Mouse (Mus musculus) heart, postnatal 0 days (tissue): Measurements from ENCODE around the gene Lrrk2. TPM values are rescaled to one million over a fixed set of nuclear protein-coding genes. Genes with fewer than 3 reads are reported as not detected.
"Not testable (repeated sequence)": the region's sequence is repeated elsewhere in the genome, so short reads cannot be mapped to it uniquely, and the experiment has no call there.

ENCODE experiments used
- ATAC-seq: fragments of 200-750 bp; cut with Nextera tagmentation; 2 replicates; pipeline ENCODE4 v1.8.0; 2017; ENCODE audit warnings: low read depth, moderate number of reproducible peaks, moderate library complexity; ENCODE audit not compliant: insufficient read depth
- DNase-seq: peaks from one replicate; pipeline ENCODE4 v3.0.0-alpha.2; 2016; ENCODE audit warnings: low spot score
- H3K27ac ChIP-seq: fragments of 300-500 bp; sonication (generic); 2 replicates; pipeline ENCODE4 v1.5.1; 2014; ENCODE audit warnings: low read depth, mild to moderate bottlenecking
- H3K27me3 ChIP-seq: fragments of 300-500 bp; sonication (generic); 2 replicates; pipeline ENCODE4 v1.6.1; 2014; ENCODE audit warnings: low read length, mixed read lengths; ENCODE audit not compliant: control insufficient read depth, insufficient read depth
- H3K36me3 ChIP-seq: fragments of 300-500 bp; sonication (generic); replicated peaks from 2 replicates; pipeline ENCODE4 v1.6.1; 2014; ENCODE audit warnings: low read length, mixed read lengths; ENCODE audit not compliant: control insufficient read depth, insufficient read depth
- H3K4me1 ChIP-seq: fragments of 300-500 bp; sonication (generic); 2 replicates; pipeline ENCODE4 v1.6.1; 2014; ENCODE audit warnings: antibody characterized with exemption; ENCODE audit not compliant: control insufficient read depth, insufficient read depth
- H3K4me2 ChIP-seq: fragments of 300-500 bp; sonication (generic); 2 replicates; pipeline ENCODE4 v1.6.1; 2014; ENCODE audit warnings: low read depth, mild to moderate bottlenecking, low read length, moderate library complexity
- H3K4me3 ChIP-seq: fragments of 300-500 bp; sonication (generic); 2 replicates; pipeline ENCODE4 v1.5.1; 2014; ENCODE audit warnings: low read depth, low read length
- H3K9ac ChIP-seq: fragments of 300-500 bp; sonication (generic); replicated peaks from 2 replicates; pipeline ENCODE4 v1.6.1; 2014; ENCODE audit warnings: low read depth, low read length, mixed read lengths
- H3K9me3 ChIP-seq: fragments of 300-500 bp; sonication (generic); replicated peaks from 2 replicates; pipeline ENCODE4 v1.6.1; 2016; ENCODE audit warnings: low read length; ENCODE audit not compliant: control insufficient read depth
- CTCF ChIP-seq: IDR thresholded peaks from 2 replicates; pipeline ENCODE4 v1.5.1; 2016; ENCODE audit warnings: antibody characterized with exemption, control low read depth, low read depth
- EP300 ChIP-seq: IDR thresholded peaks from 2 replicates; pipeline ENCODE4 v1.6.1; 2016; ENCODE audit warnings: antibody characterized with exemption, low read depth
- WGBS: fragments of 180-500 bp; shearing (Covaris S2); extraction: QIAGEN DNeasy Blood & Tissue Kit; methylation state at CpG from one replicate; pipeline ENCODE4 v1.1.7; 2014; 5-methylcytosine and 5-hydroxymethylcytosine counted together
- polyA plus RNA-seq: library from polyadenylated mRNA; unstranded; fragments of >200 nt; fragmentation: Nextera tagmentation; extraction: Ambion mirVana; gene quantifications from 2 replicates; pipeline ENCODE4 v1.2.1, GENCODE M21; 2015
- total RNA-seq: library from RNA; depleted of rRNA; stranded (reverse); fragments of >200 nt; gene quantifications from 2 replicates; pipeline ENCODE4 v1.2.3, GENCODE M21; 2014; ENCODE audit warnings: low replicate concordance; rRNA removed

The Lrrk2 gene
- total and polyA plus RNA-seq, 2 experiments from 2014 or later: 3.7 to 5.3 TPM

DNA sequence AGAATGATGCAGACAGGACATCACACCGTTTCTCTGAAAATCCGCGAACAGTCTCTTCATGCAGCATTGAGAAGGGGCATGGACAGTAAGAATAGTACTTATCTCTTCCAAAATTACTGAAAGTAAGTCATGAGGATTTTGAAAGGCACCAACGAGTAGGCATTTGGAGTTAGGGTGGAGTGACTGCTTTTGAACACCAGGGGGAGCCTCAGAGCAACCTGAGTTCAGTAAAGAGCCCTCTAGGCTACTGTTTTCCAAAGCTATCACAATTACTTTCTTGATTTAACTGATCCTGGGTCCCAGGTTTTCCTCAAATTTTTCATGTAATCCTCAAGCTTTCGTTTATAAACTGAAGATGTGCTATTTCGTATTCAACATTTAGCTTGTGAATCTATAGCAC, 108.2 kb downstream of the Lrrk2 start:
- no peaks in the 10 kb centered on the region for H3K27me3 ChIP-seq
- 22% methylated on average over 6 of the region's 6 CpGs for WGBS

DNA sequence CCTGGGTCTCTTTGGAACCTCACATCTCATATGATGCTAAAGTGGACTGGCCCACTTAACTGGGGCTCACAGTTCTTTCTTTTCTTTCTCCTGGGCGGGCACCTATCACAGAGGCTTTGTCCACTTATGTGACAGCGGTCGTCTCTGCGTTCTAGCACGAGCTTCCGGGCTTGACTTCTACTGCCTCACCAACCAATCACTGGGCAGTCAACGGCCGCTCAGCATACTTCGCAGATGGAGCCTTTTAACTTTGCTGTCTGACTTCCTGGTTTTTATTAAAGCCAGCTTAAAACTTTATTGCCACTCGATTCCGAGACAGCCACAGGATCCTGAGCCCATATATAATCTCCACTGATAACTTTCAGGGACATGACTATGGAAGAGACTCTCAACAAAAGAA, 115.4 kb downstream of the Lrrk2 start:
- 88% methylated on average over 11 of the region's 11 CpGs for WGBS
- H3K9me3 ChIP-seq: no peaks in the 10 kb centered on the region
- TF ChIP-seq CTCF: no peak
- no peak for TF ChIP-seq EP300
- H3K27me3 ChIP-seq: no peaks in the 10 kb centered on the region
- H3K36me3 ChIP-seq: peaks cover 32% of the 10 kb centered on the region
- DNase-seq (no peak), ATAC-seq (no peak)
- H3K27ac ChIP-seq: no peak overlapping the region
- H3K4me2 ChIP-seq: no peak overlapping the region
- no peak overlapping the region for H3K9ac ChIP-seq
- no peak overlapping the region for H3K4me3 ChIP-seq
- H3K4me1 ChIP-seq: no peaks in the 10 kb centered on the region

More for the DNA sequence above, 108.2 kb downstream of the Lrrk2 start:
- H3K27ac ChIP-seq: no peak overlapping the region
- DNase-seq: peak; percentile 34
- H3K4me1 ChIP-seq: no peaks in the 10 kb centered on the region
- no peak overlapping the region for H3K4me2 ChIP-seq
- no peak overlapping the region for H3K9ac ChIP-seq
- no peak for ATAC-seq
- peaks cover 20% of the 10 kb centered on the region for H3K36me3 ChIP-seq
- H3K9me3 ChIP-seq: no peaks in the 10 kb centered on the region
- no peak overlapping the region for H3K4me3 ChIP-seq
- TF ChIP-seq EP300 (no peak), CTCF (peak; percentile 73)

DNA sequence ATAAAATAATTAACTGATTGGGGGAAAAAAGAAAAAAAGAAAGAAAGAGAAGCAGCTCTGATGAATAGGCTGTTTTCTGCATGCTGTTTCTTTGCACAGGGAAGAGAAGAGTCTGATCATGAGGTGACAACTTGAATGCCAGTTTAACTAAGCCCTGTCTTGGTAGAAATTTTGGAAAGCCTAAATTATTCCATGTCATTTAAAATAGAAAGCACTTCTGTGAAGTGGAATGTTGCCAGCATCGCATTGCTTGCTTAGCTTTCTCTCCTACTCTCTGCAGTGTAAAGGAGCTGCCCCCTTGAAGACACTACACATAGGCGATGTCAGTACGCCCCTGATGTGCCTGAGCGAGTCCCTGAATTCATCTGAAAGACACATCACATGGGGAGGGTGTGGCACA, 133.5 kb downstream of the Lrrk2 start:
- Histone ChIP-seq H3K36me3 (peaks cover 23% of the 10 kb centered on the region; the same call in 1 of the 2 replicates), H3K4me3 (no peak overlapping the region), H3K9ac (no peak overlapping the region), H3K27me3 (no peaks in the 10 kb centered on the region), H3K9me3 (no peaks in the 10 kb centered on the region), H3K27ac (no peak overlapping the region), H3K4me1 (no peaks in the 10 kb centered on the region), H3K4me2 (no peak overlapping the region)
- no peak for DNase-seq
- no peak for ATAC-seq
- no peak for TF ChIP-seq EP300
- TF ChIP-seq CTCF: no peak
- WGBS: 69% methylated on average over 4 of the region's 4 CpGs

DNA sequence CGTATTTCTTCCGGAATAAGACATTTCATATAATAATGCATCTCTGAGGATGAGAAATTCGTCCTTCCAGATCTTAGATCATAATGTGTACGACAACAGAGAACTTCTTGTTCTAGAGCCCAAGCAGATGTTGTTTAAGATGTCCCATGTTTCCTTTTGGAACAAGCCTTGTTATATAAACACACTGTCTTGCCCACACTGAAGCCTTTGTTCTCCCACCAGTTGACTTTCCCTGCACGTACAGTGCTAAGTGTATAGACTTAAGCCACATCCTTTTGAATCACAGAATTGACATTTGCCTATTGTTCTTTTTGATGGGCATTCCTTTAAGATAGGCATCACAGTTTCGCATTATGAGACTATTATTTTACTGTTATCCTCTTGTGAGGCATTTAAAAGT, 162.3 kb downstream of the Lrrk2 start:
- TF ChIP-seq EP300 (no peak), CTCF (no peak)
- Histone ChIP-seq H3K9me3 (no peaks in the 10 kb centered on the region), H3K27ac (no peak overlapping the region), H3K4me2 (no peak overlapping the region), H3K9ac (no peak overlapping the region), H3K27me3 (no peaks in the 10 kb centered on the region), H3K4me3 (no peak overlapping the region), H3K4me1 (no peaks in the 10 kb centered on the region), H3K36me3 (no peaks in the 10 kb centered on the region)
- ATAC-seq (no peak), DNase-seq (no peak)
- 72% methylated on average over 6 of the region's 6 CpGs for WGBS

DNA sequence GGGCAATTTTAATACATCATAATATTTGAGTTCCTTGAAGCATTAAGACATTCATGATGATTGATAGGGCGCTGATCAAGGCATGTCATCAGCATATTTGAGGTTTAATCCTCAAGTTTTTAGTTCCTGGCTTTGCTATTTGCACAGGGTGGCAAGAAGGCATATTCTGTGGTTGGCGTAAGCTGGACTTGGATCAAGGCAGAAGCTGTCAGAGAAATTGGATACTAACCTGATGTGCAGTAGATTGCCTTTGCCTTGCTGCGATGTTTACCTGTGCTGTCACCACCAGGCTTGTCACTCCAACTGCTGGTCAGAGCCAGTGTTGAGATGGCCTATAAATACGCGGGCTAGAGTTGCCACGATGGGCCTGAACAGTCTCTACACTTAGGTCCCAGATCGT, 165.0 kb downstream of the Lrrk2 start, which contains the start of gene Smgc:
Gene Smgc (plus strand): TSS at position 301 of the 400 bp plus-strand sequence.
- ATAC-seq (no peak), DNase-seq (no peak)
- no peaks in the 10 kb centered on the region for H3K9me3 ChIP-seq
- no peaks in the 10 kb centered on the region for H3K36me3 ChIP-seq
- H3K4me1 ChIP-seq: no peaks in the 10 kb centered on the region
- no peak within 1 kb of the TSS for H3K4me3 ChIP-seq
- WGBS: 77% methylated on average over 7 of the region's 7 CpGs
- no peak within 1 kb of the TSS for H3K4me2 ChIP-seq
- TF ChIP-seq CTCF (no peak), EP300 (no peak)
- H3K27me3 ChIP-seq: no peaks in the 10 kb centered on the region
- H3K27ac ChIP-seq: no peak within 1 kb of the TSS
- H3K9ac ChIP-seq: no peak within 1 kb of the TSS

DNA sequence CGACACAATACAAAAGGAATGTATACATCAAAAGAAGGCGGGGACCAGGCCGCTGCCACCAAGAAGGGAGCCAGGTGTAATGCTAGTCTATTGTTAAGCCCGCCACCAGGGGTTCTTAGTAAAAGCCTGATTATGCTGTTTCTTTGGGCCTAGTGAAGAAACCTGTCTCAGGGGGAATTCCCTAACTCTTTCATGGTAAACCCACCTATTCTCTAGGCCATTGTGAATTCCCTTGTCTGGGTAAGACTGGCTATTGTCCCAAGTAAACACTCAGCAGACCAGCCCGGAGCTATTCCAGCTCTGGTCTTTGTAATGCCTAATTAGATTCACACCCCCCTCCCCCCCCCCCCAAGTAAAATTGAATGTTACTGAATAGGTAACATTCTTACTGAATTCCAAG, 191.2 kb downstream of the Lrrk2 start:
- not testable (repeated sequence) for H3K9ac ChIP-seq, H3K4me2 ChIP-seq, H3K27ac ChIP-seq, H3K9me3 ChIP-seq, H3K4me3 ChIP-seq, H3K36me3 ChIP-seq, DNase-seq, ATAC-seq, H3K4me1 ChIP-seq, H3K27me3 ChIP-seq
- WGBS: 51% methylated on average over 5 of the region's 5 CpGs

Other genes with a start within 250 kb of the Lrrk2 start
- gene Slc2a13, start 99.9 kb upstream of the Lrrk2 start, total RNA-seq: 1.6 and 3.8 TPM in 2 replicates
- 0.33 and 0.37 TPM in 2 replicates for gene Slc2a13, start 99.9 kb upstream of the Lrrk2 start, polyA plus RNA-seq
- not detected in 2 replicates for gene Smgc, start 165.1 kb downstream of the Lrrk2 start, total RNA-seq
- not detected in 2 replicates for gene Smgc, start 165.1 kb downstream of the Lrrk2 start, polyA plus RNA-seq